Mouse (Mus musculus) spleen, adult 2 months (tissue): ENCODE measurements at regions not wholly inside any gene's neighbourhood (a gene's known extent, or its start where the extent isn't known, plus 50 kb on each side); places are given as distances from the start of the nearest gene placed in this dataset.

Source experiments
- CTCF ChIP-seq: fragments of 200-500 bp; IDR thresholded peaks from 2 replicates; pipeline ENCODE4 v1.5.1; 2011; ENCODE audit warnings: mild to moderate bottlenecking, inconsistent platforms; ENCODE audit not compliant: insufficient read depth, insufficient read length, insufficient replicate concordance; ENCODE audit errors: extremely low read depth
- POLR2A ChIP-seq: fragments of 200-500 bp; IDR thresholded peaks from 2 replicates; pipeline ENCODE4 v1.6.1; 2011; ENCODE audit warnings: low read depth, low read length, inconsistent platforms

- TF ChIP-seq CTCF: no peak
- TF ChIP-seq POLR2A: no peak
These were observed 163.3 kb downstream of the Fzd1 start for GRCm38 (mm10) chr5:4594562-4594961.
